Mouse (Mus musculus): ENCODE data around the gene Mogs. TPM values are rescaled to one million over a fixed set of nuclear protein-coding genes. Genes with fewer than 3 reads are reported as not detected.

Gene Mogs
- polyA plus RNA-seq (2015; fragmentation: Nextera tagmentation; extraction: Ambion mirVana), result 56.3 and 63.0 TPM in 2 replicates

GRCm38 (mm10) chr6:83115011-83115671 lies at the start of gene Mogs:
Gene Mogs, plus strand, starts transcription at chr6:83115496.
- ATAC-seq, result peak; percentile 95
- H3K4me3 ChIP-seq (replicated peaks), result peak within 1 kb of the TSS; percentile 95
- H3K4me2 ChIP-seq (replicated peaks), result peak within 1 kb of the TSS; percentile 89
- peaks cover 29% of the 10 kb centered on the region for H3K4me1 ChIP-seq (replicated peaks)
- WGBS, result 1% methylated on average over 58 of the region's 58 CpGs
- H3K36me3 ChIP-seq, result peaks cover 22% of the 10 kb centered on the region
- peak within 1 kb of the TSS; percentile 80 for H3K27ac ChIP-seq
- no peaks in the 10 kb centered on the region for H3K9me3 ChIP-seq
- peak within 1 kb of the TSS; percentile 95 for H3K9ac ChIP-seq
- no peaks in the 10 kb centered on the region for H3K27me3 ChIP-seq (replicated peaks)

- no peaks in the 10 kb centered on the region for H3K36me3 ChIP-seq
- no peaks in the 10 kb centered on the region for H3K9me3 ChIP-seq
- no peak overlapping the region for H3K27ac ChIP-seq
- H3K4me2 ChIP-seq (replicated peaks), result no peak overlapping the region
- peaks cover 26% of the 10 kb centered on the region for H3K4me1 ChIP-seq (replicated peaks)
- no peak overlapping the region for H3K4me3 ChIP-seq (replicated peaks)
- H3K9ac ChIP-seq, result no peak overlapping the region
- peaks cover 93% of the 10 kb centered on the region for H3K27me3 ChIP-seq (replicated peaks)
- no peak for ATAC-seq
- WGBS, result 40% methylated on average over 8 of the region's 8 CpGs
Measured at GRCm38 (mm10) chr6:83065995-83066394, 49.3 kb upstream of the Mogs start.

DNA sequence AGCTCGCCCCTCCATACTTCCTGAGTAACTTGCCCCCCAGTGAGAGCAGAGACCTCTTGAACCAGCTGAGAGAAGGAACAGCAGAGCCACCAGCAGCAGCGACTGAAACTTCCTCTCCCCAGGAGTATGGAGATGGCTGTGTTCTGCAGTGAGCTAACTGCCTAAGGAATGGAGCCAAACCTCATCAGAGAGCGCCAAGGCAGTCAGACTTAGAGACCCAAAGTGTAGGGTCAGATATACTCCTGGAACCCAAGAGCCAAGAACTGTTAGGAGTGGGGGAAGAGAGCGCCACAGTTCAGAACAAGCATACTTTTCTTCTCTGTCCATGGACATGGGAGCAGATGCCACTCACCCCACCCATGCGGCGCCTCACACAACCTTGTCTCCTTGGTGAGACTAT lies 48.9 kb upstream of the Mogs start:
- no peaks in the 10 kb centered on the region for H3K9me3 ChIP-seq
- peaks cover 29% of the 10 kb centered on the region for H3K4me1 ChIP-seq (replicated peaks)
- no peak overlapping the region for H3K9ac ChIP-seq
- H3K27ac ChIP-seq, result no peak overlapping the region
- H3K27me3 ChIP-seq (replicated peaks), result peaks cover 93% of the 10 kb centered on the region
- WGBS, result 27% methylated on average over 6 of the region's 6 CpGs
- H3K4me3 ChIP-seq (replicated peaks), result no peak overlapping the region
- H3K36me3 ChIP-seq, result no peaks in the 10 kb centered on the region
- no peak overlapping the region for H3K4me2 ChIP-seq (replicated peaks)
- no peak for ATAC-seq

DNA sequence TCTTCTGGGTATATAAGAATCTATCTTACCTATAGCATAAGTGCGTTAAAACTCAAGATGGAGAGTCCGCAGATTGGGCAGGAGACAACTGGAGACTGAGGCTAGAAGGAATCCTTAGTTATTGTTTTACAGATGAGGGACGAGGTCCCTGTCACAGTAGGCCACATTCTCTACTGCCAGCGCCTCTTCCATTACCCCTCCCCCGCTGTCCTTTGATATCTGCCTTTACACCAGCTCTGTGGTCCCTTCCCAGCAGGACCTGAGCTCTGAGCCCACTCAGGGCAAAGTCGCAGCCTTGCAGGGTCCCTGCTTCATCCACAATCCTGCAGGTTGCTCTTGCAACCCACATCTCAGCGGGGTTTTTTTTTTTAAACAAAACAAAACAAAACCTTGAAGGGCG lies 47.1 kb upstream of the Mogs start:
- Histone ChIP-seq H3K36me3 (no peaks in the 10 kb centered on the region), H3K4me2 (replicated peaks) (peak overlapping the region; percentile 65; the same call in 1 of the 2 replicates), H3K9me3 (no peaks in the 10 kb centered on the region), H3K4me1 (replicated peaks) (peaks cover 29% of the 10 kb centered on the region), H3K9ac (no peak overlapping the region), H3K27ac (no peak overlapping the region), H3K27me3 (replicated peaks) (peaks cover 94% of the 10 kb centered on the region), H3K4me3 (replicated peaks) (peak overlapping the region; percentile 37)
- WGBS, result 6% methylated on average over 8 of the region's 8 CpGs
- no peak for ATAC-seq

GRCm38 (mm10) chr6:83068706-83069487 lies 46.4 kb upstream of the Mogs start:
- Histone ChIP-seq H3K4me3 (replicated peaks) (peak overlapping the region; percentile 37), H3K9me3 (no peaks in the 10 kb centered on the region), H3K9ac (peak overlapping the region; percentile 13; the same call in 1 of the 2 replicates), H3K27ac (no peak overlapping the region), H3K4me2 (replicated peaks) (peak overlapping the region; percentile 65), H3K27me3 (replicated peaks) (peaks cover 93% of the 10 kb centered on the region), H3K4me1 (replicated peaks) (peaks cover 29% of the 10 kb centered on the region), H3K36me3 (no peaks in the 10 kb centered on the region)
- WGBS, result under 1% methylated on average over 81 of the region's 81 CpGs
- ATAC-seq, result no peak

DNA sequence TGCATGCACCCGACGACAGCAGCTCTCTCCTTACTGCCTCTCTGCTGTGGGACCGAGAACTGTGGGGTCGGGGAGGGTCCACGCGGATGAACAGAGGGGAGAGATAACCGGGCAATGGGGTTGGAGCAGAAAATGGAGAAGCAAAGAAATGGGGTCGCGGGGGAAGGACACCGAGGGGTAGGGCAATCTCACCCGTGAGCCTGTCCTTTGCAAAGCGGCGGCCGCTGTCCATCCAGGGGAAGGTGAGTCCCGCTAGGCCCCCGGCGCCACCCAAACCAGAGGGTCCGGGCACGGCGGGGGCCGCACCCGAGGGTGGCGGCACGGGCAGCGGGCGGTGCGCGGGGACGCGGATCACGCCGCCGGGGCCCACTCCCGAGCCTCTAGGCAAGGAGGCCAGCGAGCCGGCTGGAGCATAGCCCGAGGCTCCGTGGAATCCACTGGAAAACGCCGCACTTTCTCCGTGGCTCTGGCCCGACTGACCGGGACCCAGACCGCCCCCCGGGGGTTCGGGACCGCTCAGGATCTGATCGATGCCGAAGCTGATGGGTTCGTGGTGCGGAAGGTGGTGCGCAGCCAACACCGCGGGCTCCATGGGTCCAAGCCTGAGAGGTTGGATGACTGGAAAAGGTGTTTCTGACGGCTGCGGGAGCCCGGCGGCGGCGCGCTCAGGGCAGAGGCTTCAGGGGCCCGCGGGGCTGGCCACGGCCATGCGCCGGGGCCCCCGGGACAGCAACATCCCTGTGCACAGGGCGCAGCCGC lies 45.6 kb upstream of the Mogs start:
- peaks cover 29% of the 10 kb centered on the region for H3K4me1 ChIP-seq (replicated peaks)
- peak overlapping the region; percentile 65 for H3K4me2 ChIP-seq (replicated peaks)
- H3K4me3 ChIP-seq (replicated peaks), result peak overlapping the region; percentile 37
- H3K9me3 ChIP-seq, result no peaks in the 10 kb centered on the region
- H3K27ac ChIP-seq, result no peak overlapping the region
- 1% methylated on average over 69 of the region's 69 CpGs for WGBS
- peaks cover 93% of the 10 kb centered on the region for H3K27me3 ChIP-seq (replicated peaks)
- H3K9ac ChIP-seq, result peak overlapping the region; percentile 9
- no peak for ATAC-seq
- no peaks in the 10 kb centered on the region for H3K36me3 ChIP-seq

GRCm38 (mm10) chr6:83070247-83070310 lies 45.2 kb upstream of the Mogs start, which contains the start of gene Tlx2:
Gene Tlx2, minus strand, starts transcription at chr6:83070293.
- peak within 1 kb of the TSS; percentile 9 for H3K9ac ChIP-seq
- no peak for ATAC-seq
- WGBS, result 0% methylated on average over 10 of the region's 10 CpGs
- no peaks in the 10 kb centered on the region for H3K9me3 ChIP-seq
- H3K4me2 ChIP-seq (replicated peaks), result peak within 1 kb of the TSS; percentile 65
- H3K27ac ChIP-seq, result peak within 1 kb of the TSS; percentile 44
- H3K4me1 ChIP-seq (replicated peaks), result peaks cover 29% of the 10 kb centered on the region
- H3K4me3 ChIP-seq (replicated peaks), result peak within 1 kb of the TSS; percentile 37
- peaks cover 91% of the 10 kb centered on the region for H3K27me3 ChIP-seq (replicated peaks)
- no peaks in the 10 kb centered on the region for H3K36me3 ChIP-seq

- H3K27ac ChIP-seq, result peak overlapping the region; percentile 44
- peak overlapping the region; percentile 37 for H3K4me3 ChIP-seq (replicated peaks)
- peak overlapping the region; percentile 65 for H3K4me2 ChIP-seq (replicated peaks)
- 1% methylated on average over 58 of the region's 58 CpGs for WGBS
- ATAC-seq, result peak; percentile 39
- H3K27me3 ChIP-seq (replicated peaks), result peaks cover 91% of the 10 kb centered on the region
- H3K9ac ChIP-seq, result 0 out of 2 replicates have a peak overlapping the region, but pooled peaks have one; percentile 9
- H3K9me3 ChIP-seq, result no peaks in the 10 kb centered on the region
- peaks cover 29% of the 10 kb centered on the region for H3K4me1 ChIP-seq (replicated peaks)
- H3K36me3 ChIP-seq, result no peaks in the 10 kb centered on the region
Measured at GRCm38 (mm10) chr6:83070311-83071219, 44.7 kb upstream of the Mogs start.

DNA sequence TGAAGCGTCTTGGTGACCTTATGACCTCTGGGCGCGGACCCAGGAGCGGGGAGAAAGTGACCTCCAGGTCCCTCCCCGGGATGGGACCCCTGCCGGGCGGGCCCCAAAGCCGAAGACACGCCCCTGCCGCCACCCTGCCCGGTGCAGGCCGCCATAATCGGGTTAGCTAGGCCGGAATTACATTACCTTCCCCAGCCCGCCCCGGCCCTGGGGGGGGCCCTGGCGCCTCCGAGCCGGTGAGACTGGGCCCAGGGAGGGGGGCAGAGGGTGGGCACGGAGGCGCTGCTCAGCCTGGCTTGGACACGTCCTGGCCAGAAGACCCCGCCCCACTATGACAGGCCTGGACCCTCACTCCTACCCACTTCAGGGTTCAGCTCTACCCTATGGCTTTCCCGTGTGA lies 44.1 kb upstream of the Mogs start:
- peak overlapping the region; percentile 44 for H3K27ac ChIP-seq
- peak overlapping the region; percentile 40 for H3K4me2 ChIP-seq (replicated peaks)

DNA sequence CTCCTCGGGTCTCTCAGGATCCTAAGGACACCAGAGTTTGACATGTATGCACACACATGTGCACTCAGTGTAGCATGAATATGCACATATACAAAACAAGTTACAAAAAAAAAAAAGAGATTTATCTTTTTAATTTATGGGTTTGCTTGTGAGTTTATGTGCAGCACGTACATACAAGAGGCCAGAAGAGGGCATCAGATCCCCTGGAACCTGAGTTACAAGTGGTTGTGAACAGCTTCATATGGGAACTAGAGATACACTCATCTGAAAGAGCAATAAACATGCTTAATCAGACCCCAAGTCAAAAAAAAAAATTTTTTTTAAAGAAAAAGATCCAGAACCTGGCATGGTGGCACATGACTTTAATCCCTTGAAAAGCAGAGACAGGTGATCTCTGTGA lies 40.3 kb upstream of the Mogs start:
- Histone ChIP-seq H3K4me3 (replicated peaks) (no peak overlapping the region), H3K27ac (no peak overlapping the region), H3K9ac (no peak overlapping the region), H3K27me3 (replicated peaks) (peaks cover 65% of the 10 kb centered on the region), H3K36me3 (no peaks in the 10 kb centered on the region), H3K4me2 (replicated peaks) (no peak overlapping the region), H3K4me1 (replicated peaks) (peaks cover 16% of the 10 kb centered on the region), H3K9me3 (no peaks in the 10 kb centered on the region)
- WGBS, result 24% methylated on average over 2 of the region's 2 CpGs
- no peak for ATAC-seq

More for the DNA sequence above, 44.1 kb upstream of the Mogs start:
- H3K27me3 ChIP-seq (replicated peaks), result peaks cover 92% of the 10 kb centered on the region
- H3K36me3 ChIP-seq, result no peaks in the 10 kb centered on the region
- peaks cover 29% of the 10 kb centered on the region for H3K4me1 ChIP-seq (replicated peaks)
- peak; percentile 64 for ATAC-seq
- H3K9me3 ChIP-seq, result no peaks in the 10 kb centered on the region
- peak overlapping the region; percentile 37; the same call in 1 of the 2 replicates for H3K4me3 ChIP-seq (replicated peaks)
- WGBS, result 2% methylated on average over 24 of the region's 24 CpGs
- H3K9ac ChIP-seq, result no peak overlapping the region

DNA sequence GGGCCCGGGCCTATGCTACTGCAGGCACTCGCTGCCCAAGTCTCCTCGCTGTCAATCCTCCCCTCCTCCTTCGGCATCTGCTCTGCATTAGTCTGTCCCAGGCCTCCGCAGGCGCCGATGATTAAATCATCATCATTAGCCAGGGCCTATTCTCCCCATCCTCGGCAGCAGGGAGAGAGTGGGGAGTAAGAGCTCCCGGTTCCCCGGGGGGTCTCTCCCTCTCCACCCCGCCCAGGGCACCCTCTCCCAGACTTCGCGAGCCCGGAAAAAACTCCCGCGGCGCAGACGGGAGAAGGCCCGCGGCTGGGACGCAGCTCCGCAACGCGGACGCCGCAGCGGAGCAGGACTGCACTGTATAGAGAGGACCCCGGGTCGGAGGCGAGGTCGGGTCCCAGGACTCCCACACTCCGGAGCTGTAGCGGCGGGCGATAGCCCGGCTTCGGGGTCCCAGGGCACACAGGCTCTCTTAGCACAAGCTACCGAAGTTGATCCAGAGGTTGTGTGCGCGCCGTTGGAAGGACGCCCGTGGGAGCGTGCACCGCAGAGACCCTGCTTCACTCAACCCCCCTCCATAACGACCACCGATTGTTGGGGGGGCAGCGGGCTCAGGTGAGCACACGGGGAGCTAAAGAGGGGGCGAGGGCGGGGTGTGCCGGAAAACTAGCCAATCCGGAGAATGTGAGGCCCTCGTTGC lies 37.5 kb upstream of the Mogs start, which contains the start of gene Pcgf1:
Gene Pcgf1, plus strand, starts transcription at position 240 of the 694 bp plus-strand sequence.
- Histone ChIP-seq H3K9me3 (no peaks in the 10 kb centered on the region), H3K9ac (peak within 1 kb of the TSS; percentile 62), H3K27me3 (replicated peaks) (peaks cover 39% of the 10 kb centered on the region), H3K4me1 (replicated peaks) (peaks cover 3% of the 10 kb centered on the region; the same call in 1 of the 2 replicates), H3K36me3 (peaks cover 6% of the 10 kb centered on the region; the same call in 1 of the 2 replicates), H3K4me2 (replicated peaks) (peak within 1 kb of the TSS; percentile 89), H3K4me3 (replicated peaks) (peak within 1 kb of the TSS; percentile 78), H3K27ac (peak within 1 kb of the TSS; percentile 77)
- ATAC-seq, result peak; percentile 62
- under 1% methylated on average over 54 of the region's 54 CpGs for WGBS
